ENCODE assay signal across 20 mouse cellular contexts in genomic region chr2:122241935-122242334, GRCm38 (mm10). TPM values are rescaled to one million over a fixed set of nuclear protein-coding genes. Genes with fewer than 3 reads are reported as not detected.
DNase-seq lines count a peak whose midpoint lies in the region; ATAC-seq and TF ChIP-seq lines count a peak whose summit lies in the region.
"Had no signal": no experiment of that assay in that cellular context is flagged by ENCODE, and none has a peak within 500 bp of the region (broad histone marks: within the 10 kb centered on the region; RNA-seq: fewer than 3 reads in every experiment).

No protein-coding gene starts in this region.

- peak; percentile 55 for ATAC-seq in liver, embryonic 15.5 days (ENCODE audit: insufficient read depth)
- no peak for ATAC-seq in forebrain, embryonic 11.5 days (replicated peaks; ENCODE audit: low FRiP score)
- no peak for ATAC-seq in megakaryocyte progenitor cell, adult 5-6 weeks (replicated peaks; ENCODE audit: poor library complexity)
- ATAC-seq: midbrain, embryonic 16.5 days had no signal

- H3K9ac ChIP-seq in liver, embryonic 15.5 days, result no peak overlapping the region
- H3K9ac ChIP-seq in forebrain, embryonic 11.5 days (ENCODE audit: low read length), result no peak overlapping the region
- H3K9ac ChIP-seq: hindbrain, embryonic 15.5 days; neural tube, embryonic 12.5 days had no signal

- no peak overlapping the region for H3K4me2 ChIP-seq in liver, embryonic 15.5 days
- H3K4me2 ChIP-seq in forebrain, embryonic 11.5 days (ENCODE audit: low read depth, low read length, severe bottlenecking), result no peak overlapping the region
- H3K4me2 ChIP-seq: hindbrain, embryonic 15.5 days; neural tube, embryonic 12.5 days had no signal

- no peak for TF ChIP-seq CTCF in lung, adult 2 months (IDR thresholded peaks at IDR 0.05; ENCODE audit: insufficient read depth, low read length)

- no peaks in the 10 kb centered on the region for H3K9me3 ChIP-seq in liver, embryonic 15.5 days (replicated peaks)
- no peaks in the 10 kb centered on the region for H3K9me3 ChIP-seq in forebrain, embryonic 11.5 days (ENCODE audit: control insufficient read depth, low read length)
- H3K9me3 ChIP-seq: embryonic facial prominence, embryonic 10.5 days; hindbrain, embryonic 15.5 days; megakaryocyte, embryonic 14.5 days; neural tube, embryonic 12.5 days had no signal

- H3K27me3 ChIP-seq in liver, embryonic 15.5 days, result no peaks in the 10 kb centered on the region
- H3K27me3 ChIP-seq in forebrain, embryonic 11.5 days (ENCODE audit: control insufficient read depth, insufficient read depth, low read length), result no peaks in the 10 kb centered on the region
- H3K27me3 ChIP-seq: hindbrain, embryonic 15.5 days; megakaryocyte, embryonic 14.5 days; neural tube, embryonic 12.5 days had no signal

- no peak for TF ChIP-seq POLR2A in lung, adult 2 months (IDR thresholded peaks at IDR 0.05; ENCODE audit: borderline replicate concordance, extremely low read depth, low read depth, low read length)

- no peaks in the 10 kb centered on the region; the same call in 1 of the 2 replicates for H3K4me1 ChIP-seq in lung, adult 2 months (ENCODE audit: control insufficient read depth, insufficient read depth, low read length)
- H3K4me1 ChIP-seq in liver, embryonic 15.5 days (replicated peaks), result peaks cover 45% of the 10 kb centered on the region
- no peaks in the 10 kb centered on the region for H3K4me1 ChIP-seq in forebrain, embryonic 11.5 days (replicated peaks; ENCODE audit: control insufficient read depth, insufficient read depth, low read length)
- H3K4me1 ChIP-seq: embryonic facial prominence, embryonic 10.5 days; neural tube, embryonic 12.5 days had no signal

- H3K4me3 ChIP-seq in lung, adult 2 months (replicated peaks; ENCODE audit: extremely low read depth, low read depth, low read length), result no peak overlapping the region
- no peak overlapping the region for H3K4me3 ChIP-seq in liver, embryonic 15.5 days (replicated peaks)
- no peak overlapping the region for H3K4me3 ChIP-seq in forebrain, embryonic 11.5 days (ENCODE audit: low read depth, low read length)
- H3K4me3 ChIP-seq: embryonic facial prominence, embryonic 10.5 days; erythroblast, embryonic 14.5 days; hindbrain, embryonic 15.5 days; megakaryocyte, embryonic 14.5 days; neural tube, embryonic 12.5 days had no signal

- 42% methylated on average over 6 of the region's 6 CpGs for WGBS in lung, adult 2 months
- WGBS in liver, embryonic 15.5 days (ENCODE audit: insufficient replicate concordance), result 50% methylated on average over 6 of the region's 6 CpGs
- 76% methylated on average over 6 of the region's 6 CpGs for WGBS in forebrain, embryonic 11.5 days

- peak; percentile 16 for DNase-seq in lung, postnatal 36 days
- DNase-seq in lung, adult 2 months, result no peak
- peak; percentile 50 for DNase-seq in kidney, postnatal 14 days
- DNase-seq in forebrain, embryonic 11.5 days (ENCODE audit: low spot score), result no peak
- DNase-seq in T-cell, adult 2 months (ENCODE audit: low spot score), result no peak
- DNase-seq: cerebellum, adult 11 months; cerebellum, postnatal 25 days; gastrocnemius, postnatal 10 days; heart, postnatal 14 days; right cerebral cortex, postnatal 14 days had no signal

- H3K36me3 ChIP-seq in liver, embryonic 15.5 days (replicated peaks), result peaks cover 24% of the 10 kb centered on the region
- no peaks in the 10 kb centered on the region for H3K36me3 ChIP-seq in forebrain, embryonic 11.5 days (ENCODE audit: control insufficient read depth, insufficient read depth, low read length)
- H3K36me3 ChIP-seq: embryonic facial prominence, embryonic 10.5 days; hindbrain, embryonic 15.5 days; neural tube, embryonic 12.5 days had no signal

- peak overlapping the region; percentile 68 for H3K27ac ChIP-seq in liver, embryonic 15.5 days (replicated peaks)
- no peak overlapping the region for H3K27ac ChIP-seq in forebrain, embryonic 11.5 days (ENCODE audit: low read depth, low read length)
- H3K27ac ChIP-seq: embryonic facial prominence, embryonic 10.5 days; hindbrain, embryonic 15.5 days; neural tube, embryonic 12.5 days had no signal

RNA-seq across cellular contexts. Expression of gene Sord, which starts 7.4 kb away (rescaled TPM):
- 15.3 and 21.9 TPM in 2 replicates for polyA plus RNA-seq in lung, adult 2 months (2012; rRNA removed)
- 158 and 181 TPM in 2 replicates for polyA plus RNA-seq in liver, embryonic 15.5 days (2015; fragmentation: Nextera tagmentation; extraction: Ambion mirVana)
- polyA plus RNA-seq in forebrain, embryonic 11.5 days (2014; fragmentation: Nextera tagmentation; extraction: Ambion mirVana), result 28.4 and 31.7 TPM in 2 replicates
- total RNA-seq in megakaryocyte progenitor cell, adult 5-6 weeks (2015), result 56.2 and 64.7 TPM in 2 replicates
- total RNA-seq in megakaryocyte progenitor cell, adult 5-6 weeks (2017), result 64.8 and 71.9 TPM in 2 replicates

RNA-seq across cellular contexts. Expression of gene Terb2, which starts 55.9 kb away (rescaled TPM):
- not detected in 2 replicates for polyA plus RNA-seq in lung, adult 2 months (2012; rRNA removed)
- polyA plus RNA-seq in liver, embryonic 15.5 days (2015; fragmentation: Nextera tagmentation; extraction: Ambion mirVana), result not detected in 2 replicates
- polyA plus RNA-seq in forebrain, embryonic 11.5 days (2014; fragmentation: Nextera tagmentation; extraction: Ambion mirVana), result not detected in 2 replicates
- total RNA-seq in megakaryocyte progenitor cell, adult 5-6 weeks (2015), result not detected in 2 replicates
- total RNA-seq in megakaryocyte progenitor cell, adult 5-6 weeks (2017), result not detected in 2 replicates
- total RNA-seq: gastrocnemius, postnatal 10 days; heart, postnatal 14 days had no signal
- polyA plus RNA-seq: embryonic facial prominence, embryonic 10.5 days; erythroblast, embryonic 14.5 days; limb, embryonic 14.5 days; midbrain, embryonic 16.5 days; neural tube, embryonic 12.5 days; thymus, postnatal 0 days had no signal

RNA-seq across cellular contexts. Expression of gene Patl2, which starts 55.9 kb away (rescaled TPM):
- 0.07 TPM in 1 of 2 replicates, not detected in the other for polyA plus RNA-seq in lung, adult 2 months (2012; rRNA removed)
- polyA plus RNA-seq in liver, embryonic 15.5 days (2015; fragmentation: Nextera tagmentation; extraction: Ambion mirVana), result 0.06 TPM in 1 of 2 replicates, not detected in the other
- not detected in 2 replicates for polyA plus RNA-seq in forebrain, embryonic 11.5 days (2014; fragmentation: Nextera tagmentation; extraction: Ambion mirVana)
- total RNA-seq in megakaryocyte progenitor cell, adult 5-6 weeks (2015), result 0.05 TPM in 1 of 2 replicates, not detected in the other
- 0.07 TPM in 1 of 2 replicates, not detected in the other for total RNA-seq in megakaryocyte progenitor cell, adult 5-6 weeks (2017)
- total RNA-seq: gastrocnemius, postnatal 10 days; heart, postnatal 14 days had no signal
- polyA plus RNA-seq: erythroblast, embryonic 14.5 days; hindbrain, embryonic 15.5 days; midbrain, embryonic 16.5 days; neural tube, embryonic 12.5 days had no signal

RNA-seq across cellular contexts. Expression of gene Duox2, which starts 56.3 kb away (rescaled TPM):
- 0.68 and 0.72 TPM in 2 replicates for polyA plus RNA-seq in lung, adult 2 months (2012; rRNA removed)
- polyA plus RNA-seq in liver, embryonic 15.5 days (2015; fragmentation: Nextera tagmentation; extraction: Ambion mirVana), result not detected in 2 replicates
- not detected in 2 replicates for polyA plus RNA-seq in forebrain, embryonic 11.5 days (2014; fragmentation: Nextera tagmentation; extraction: Ambion mirVana)
- not detected in 2 replicates for total RNA-seq in megakaryocyte progenitor cell, adult 5-6 weeks (2015)
- not detected in 2 replicates for total RNA-seq in megakaryocyte progenitor cell, adult 5-6 weeks (2017)
- polyA plus RNA-seq: embryonic facial prominence, embryonic 10.5 days; erythroblast, embryonic 14.5 days; hindbrain, embryonic 15.5 days had no signal

RNA-seq across cellular contexts. Expression of gene Duoxa2, which starts 56.8 kb away (rescaled TPM):
- 0.50 and 0.75 TPM in 2 replicates for polyA plus RNA-seq in lung, adult 2 months (2012; rRNA removed)
- polyA plus RNA-seq in liver, embryonic 15.5 days (2015; fragmentation: Nextera tagmentation; extraction: Ambion mirVana), result not detected in 2 replicates
- polyA plus RNA-seq in forebrain, embryonic 11.5 days (2014; fragmentation: Nextera tagmentation; extraction: Ambion mirVana), result not detected in 2 replicates
- total RNA-seq in megakaryocyte progenitor cell, adult 5-6 weeks (2015), result not detected in 2 replicates
- not detected in 2 replicates for total RNA-seq in megakaryocyte progenitor cell, adult 5-6 weeks (2017)
- total RNA-seq: gastrocnemius, postnatal 10 days had no signal
- polyA plus RNA-seq: embryonic facial prominence, embryonic 10.5 days; erythroblast, embryonic 14.5 days; neural tube, embryonic 12.5 days had no signal

Comparison
In these comparisons a context has a peak if more than half of its experiments do, and no peak if none do; other contexts are left out.
1. DNase-seq: peak in lung, postnatal 36 days (single experiment) and kidney, postnatal 14 days (single experiment); none in lung, adult 2 months (single experiment), forebrain, embryonic 11.5 days (single experiment) and T-cell, adult 2 months (single experiment).